13 mouse cellular contexts compared by ENCODE assay signal in the genomic region with DNA sequence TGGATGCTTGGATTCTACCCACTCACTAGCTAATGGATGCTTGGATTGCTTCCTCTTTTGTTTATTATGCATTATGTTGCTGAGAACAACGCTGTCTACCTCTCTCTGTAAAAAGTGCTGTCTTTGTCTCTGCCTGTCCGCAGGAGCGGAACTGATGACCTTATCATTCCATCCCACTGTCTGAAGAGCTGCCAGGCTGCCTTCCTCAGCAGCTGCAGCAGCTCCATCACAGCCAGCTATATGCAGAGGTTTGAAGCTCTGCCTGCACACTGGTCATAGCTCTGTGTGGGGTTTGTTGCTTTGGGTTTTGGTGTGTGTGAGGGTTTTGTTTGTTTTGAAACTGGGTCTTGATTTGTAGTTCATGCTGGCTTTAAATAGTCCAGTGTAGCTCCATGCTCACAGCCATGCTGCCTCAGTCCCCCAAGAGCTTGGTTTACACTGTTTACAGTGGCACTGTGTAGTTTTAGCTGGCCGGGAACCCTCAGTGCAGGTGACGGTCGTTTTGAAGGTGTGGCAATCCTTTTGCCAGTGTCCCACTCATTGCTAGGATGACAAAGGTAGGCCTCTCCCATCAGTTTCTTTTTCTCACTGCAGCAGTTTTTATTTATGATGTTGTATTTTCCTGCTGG. TPM values are rescaled to one million over a fixed set of nuclear protein-coding genes. Genes with fewer than 3 reads are reported as not detected.
A peak's percentile ranks its signal among the peaks of the same experiment; 100 is the strongest.
DNase-seq lines count a peak whose midpoint lies in the region; ATAC-seq and TF ChIP-seq lines count a peak whose summit lies in the region.
"Had no signal": no experiment of that assay in that cellular context is flagged by ENCODE, and none has a peak within 500 bp of the region (broad histone marks: within the 10 kb centered on the region; RNA-seq: fewer than 3 reads in every experiment).

No protein-coding gene starts in this region.

- no peaks in the 10 kb centered on the region for H3K9me3 ChIP-seq in hindbrain, embryonic 16.5 days (ENCODE audit: control insufficient read depth, low read length)
- no peaks in the 10 kb centered on the region for H3K9me3 ChIP-seq in midbrain, postnatal 0 days (ENCODE audit: low read length)
- H3K9me3 ChIP-seq: embryonic facial prominence, embryonic 15.5 days; heart, embryonic 12.5 days; intestine, embryonic 15.5 days; limb, embryonic 13.5 days; megakaryocyte, embryonic 14.5 days had no signal

- ATAC-seq in hindbrain, embryonic 16.5 days = peak; percentile 80
- 0 out of 2 replicates have a peak, but pooled peaks have one; percentile 52 for ATAC-seq in midbrain, postnatal 0 days (ENCODE audit: low FRiP score)
- ATAC-seq: intestine, embryonic 15.5 days had no signal

- H3K4me3 ChIP-seq in layer of hippocampus, adult 2 months = no peak overlapping the region
- H3K4me3 ChIP-seq in hindbrain, embryonic 16.5 days (ENCODE audit: low read length) = no peak overlapping the region
- no peak overlapping the region for H3K4me3 ChIP-seq in midbrain, postnatal 0 days (ENCODE audit: low read depth, low read length)
- H3K4me3 ChIP-seq: embryonic facial prominence, embryonic 15.5 days; heart, embryonic 12.5 days; intestine, embryonic 15.5 days; limb, embryonic 13.5 days; megakaryocyte, embryonic 14.5 days had no signal

- peaks cover 6% of the 10 kb centered on the region; the same call in 1 of the 2 replicates for H3K4me1 ChIP-seq in hindbrain, embryonic 16.5 days (ENCODE audit: control insufficient read depth, insufficient read depth, low read depth, low read length)
- no peaks in the 10 kb centered on the region for H3K4me1 ChIP-seq in midbrain, postnatal 0 days (ENCODE audit: insufficient read depth, low read length)
- H3K4me1 ChIP-seq: embryonic facial prominence, embryonic 15.5 days; intestine, embryonic 15.5 days; limb, embryonic 13.5 days had no signal

- H3K27me3 ChIP-seq in hindbrain, embryonic 16.5 days (replicated peaks; ENCODE audit: control insufficient read depth, insufficient read depth, low read length) = no peaks in the 10 kb centered on the region
- H3K27me3 ChIP-seq in midbrain, postnatal 0 days (ENCODE audit: insufficient read depth, low read length) = no peaks in the 10 kb centered on the region
- H3K27me3 ChIP-seq: embryonic facial prominence, embryonic 15.5 days; heart, embryonic 12.5 days; intestine, embryonic 15.5 days; limb, embryonic 13.5 days; megakaryocyte, embryonic 14.5 days had no signal

- peak overlapping the region; percentile 59; the same call in 1 of the 2 replicates for H3K27ac ChIP-seq in layer of hippocampus, adult 2 months
- H3K27ac ChIP-seq in hindbrain, embryonic 16.5 days (ENCODE audit: low read depth, low read length) = peak overlapping the region; percentile 29; the same call in 1 of the 2 replicates
- no peak overlapping the region for H3K27ac ChIP-seq in midbrain, postnatal 0 days (ENCODE audit: low read depth, low read length)
- H3K27ac ChIP-seq: embryonic facial prominence, embryonic 15.5 days; intestine, embryonic 15.5 days; limb, embryonic 13.5 days had no signal

- TF ChIP-seq CTCF in layer of hippocampus, adult 2 months (conservative IDR thresholded peaks at IDR 0.05) = no peak
- no peak for TF ChIP-seq CTCF in midbrain, postnatal 0 days (IDR thresholded peaks at IDR 0.05)

- intact Hi-C loops in heart, postnatal 25 days (cut with DNase I) = no loop called here

- WGBS in hindbrain, embryonic 16.5 days = 37% methylated on average over 6 of the region's 6 CpGs
- WGBS in midbrain, postnatal 0 days = 32% methylated on average over 6 of the region's 6 CpGs

- peak in 1 of 2 experiments; percentile 19 for DNase-seq in layer of hippocampus, adult 2 months (ENCODE audit: low spot score in 2 of 2)
- DNase-seq in layer of hippocampus, adult 9-10 months (ENCODE audit: low spot score) = no peak
- DNase-seq in Muller cell, postnatal 12 days (ENCODE audit: inconsistent ontology term) = peak; percentile 23
- no peak for DNase-seq in midbrain, postnatal 0 days (ENCODE audit: low spot score)
- no peak for DNase-seq in adrenal gland, adult 18-20 months (ENCODE audit: low spot score in 2 of 2)
- no peak for DNase-seq in heart, postnatal 25 days (ENCODE audit: low spot score)
- DNase-seq: cerebellum, postnatal 25 days had no signal

- peak overlapping the region; percentile 47; the same call in 1 of the 2 replicates for H3K9ac ChIP-seq in hindbrain, embryonic 16.5 days (ENCODE audit: low read depth, low read length)
- no peak overlapping the region for H3K9ac ChIP-seq in midbrain, postnatal 0 days (replicated peaks; ENCODE audit: low read length, poor library complexity, severe bottlenecking)
- H3K9ac ChIP-seq: embryonic facial prominence, embryonic 15.5 days; heart, embryonic 12.5 days; intestine, embryonic 15.5 days; limb, embryonic 13.5 days had no signal

- peak overlapping the region; percentile 3; the same call in 1 of the 2 replicates for H3K4me2 ChIP-seq in hindbrain, embryonic 16.5 days (ENCODE audit: low read length)
- H3K4me2 ChIP-seq in midbrain, postnatal 0 days (ENCODE audit: low read depth, low read length, poor library complexity, severe bottlenecking) = no peak overlapping the region
- H3K4me2 ChIP-seq: embryonic facial prominence, embryonic 15.5 days; heart, embryonic 12.5 days; intestine, embryonic 15.5 days; limb, embryonic 13.5 days had no signal

- no peaks in the 10 kb centered on the region for H3K36me3 ChIP-seq in hindbrain, embryonic 16.5 days (ENCODE audit: control insufficient read depth, insufficient read depth, low read length)
- H3K36me3 ChIP-seq in midbrain, postnatal 0 days (ENCODE audit: insufficient read depth, low read length) = no peaks in the 10 kb centered on the region
- H3K36me3 ChIP-seq: embryonic facial prominence, embryonic 15.5 days; heart, embryonic 12.5 days; intestine, embryonic 15.5 days; limb, embryonic 13.5 days had no signal

RNA-seq across cellular contexts. Expression of a gene that starts 10.9 kb away (rescaled TPM):
- total RNA-seq in layer of hippocampus, adult 2 months (2021) = 1 to 10 TPM; 2.2 to 3.2 TPM
- 4.3 and 6.2 TPM in 2 replicates for polyA plus RNA-seq in hindbrain, embryonic 16.5 days (2015; fragmentation: Nextera tagmentation; extraction: Ambion mirVana)
- 0.76 TPM in 1 of 2 replicates, not detected in the other for total RNA-seq in midbrain, postnatal 0 days (2014; rRNA removed)
- 6.2 and 6.6 TPM in 2 replicates for polyA plus RNA-seq in midbrain, postnatal 0 days (2015; fragmentation: Nextera tagmentation; extraction: Ambion mirVana)
- 1 to 10 TPM in 1 of 2 experiments, under 1 TPM in 1; 0.48 to 2.0 TPM for total RNA-seq in adrenal gland, adult 18-20 months (2021)
- not detected for total RNA-seq in heart, postnatal 25 days (2021)
- polyA plus RNA-seq: heart, embryonic 12.5 days had no signal

RNA-seq across cellular contexts. Expression of a gene that starts 23.9 kb away (rescaled TPM):
- 10 to 100 TPM; 14.5 to 15.9 TPM for total RNA-seq in layer of hippocampus, adult 2 months (2021)
- 43.1 and 46.7 TPM in 2 replicates for polyA plus RNA-seq in hindbrain, embryonic 16.5 days (2015; fragmentation: Nextera tagmentation; extraction: Ambion mirVana)
- total RNA-seq in midbrain, postnatal 0 days (2014; rRNA removed) = 14.6 and 22.4 TPM in 2 replicates
- 60.5 and 65.9 TPM in 2 replicates for polyA plus RNA-seq in midbrain, postnatal 0 days (2015; fragmentation: Nextera tagmentation; extraction: Ambion mirVana)
- 10 to 100 TPM; 14.5 to 15.5 TPM for total RNA-seq in adrenal gland, adult 18-20 months (2021)
- total RNA-seq in heart, postnatal 25 days (2021) = 1 to 10 TPM; 7.4 to 7.5 TPM
